Mouse (Mus musculus) MEL (cell line): ENCODE data around the gene Gpr3. TPM values are rescaled to one million over a fixed set of nuclear protein-coding genes. Genes with fewer than 3 reads are reported as not detected.

Source experiments
- DNase-seq: peaks from one replicate; pipeline ENCODE4 v3.0.0; 2011; ENCODE audit warnings: low read depth, low spot score
- H3K27ac ChIP-seq: 2 replicates; pipeline ENCODE4 v1.5.1; 2012; ENCODE audit warnings: low read depth, mild to moderate bottlenecking, control low read depth, low read length, moderate library complexity; ENCODE audit not compliant: control insufficient read depth
- H3K27me3 ChIP-seq, 2 experiments: fragments of 150-350 bp in 1 of 2; sonication (generic) in 1 of 2; 2 replicates each; pipeline ENCODE4 v1.6.1; 2012; ENCODE audit warnings: low read length in 2 of 2, mild to moderate bottlenecking in 2 of 2, improper control_type of control experiment in 1 of 2, moderate library complexity in 1 of 2; ENCODE audit not compliant: insufficient read depth in 2 of 2, control insufficient read depth in 1 of 2
- H3K36me3 ChIP-seq, 2 experiments: 2 replicates each; pipeline ENCODE4 v1.6.1; 2012 to 2014; ENCODE audit warnings: low read length in 2 of 2, improper control_type of control experiment in 1 of 2, inconsistent platforms in 1 of 2, mild to moderate bottlenecking in 1 of 2; ENCODE audit not compliant: insufficient read depth in 2 of 2, control insufficient read depth in 1 of 2
- H3K4me1 ChIP-seq, 2 experiments: fragments of 150-350 bp in 1 of 2; sonication (generic) in 1 of 2; 2 replicates each; pipeline ENCODE4 v1.6.1; 2012; ENCODE audit warnings: low read length in 2 of 2, improper control_type of control experiment in 1 of 2, mild to moderate bottlenecking in 1 of 2; ENCODE audit not compliant: insufficient read depth in 2 of 2, control insufficient read depth in 1 of 2
- H3K4me3 ChIP-seq, 2 experiments: fragments of 150-350 bp in 1 of 2; sonication (generic) in 1 of 2; 2 replicates each; pipeline ENCODE4 v1.5.1; 2012; ENCODE audit warnings: low read depth in 2 of 2, low read length in 2 of 2, mild to moderate bottlenecking in 2 of 2, moderate library complexity in 2 of 2, control low read depth in 1 of 2, improper control_type of control experiment in 1 of 2; ENCODE audit not compliant: control insufficient read depth in 1 of 2, insufficient read depth in 1 of 2
- H3K79me2 ChIP-seq: 2 replicates; pipeline ENCODE4 v1.6.1; 2012; ENCODE audit warnings: mild to moderate bottlenecking, low read length, moderate library complexity; ENCODE audit not compliant: control insufficient read depth, poor library complexity, insufficient read depth
- H3K9ac ChIP-seq: 2 replicates; pipeline ENCODE4 v1.6.1; 2012; ENCODE audit warnings: low read depth, mild to moderate bottlenecking, control low read depth, low read length, moderate library complexity; ENCODE audit not compliant: control insufficient read depth, poor library complexity, severe bottlenecking
- H3K9me3 ChIP-seq: fragments of 150-350 bp; sonication (generic); replicated peaks from 2 replicates; pipeline ENCODE4 v1.6.1; 2012; ENCODE audit warnings: mild to moderate bottlenecking, low read length, improper control_type of control experiment, moderate library complexity; ENCODE audit not compliant: insufficient read depth
- CHD1 ChIP-seq: IDR thresholded peaks from 2 replicates; pipeline ENCODE4 v1.6.1; 2012; ENCODE audit warnings: low read depth, mild to moderate bottlenecking, inconsistent platforms, low read length, improper control_type of control experiment
- ETS1 ChIP-seq: IDR thresholded peaks from 2 replicates; pipeline ENCODE4 v1.6.1; 2012; ENCODE audit warnings: low read depth, mild to moderate bottlenecking, inconsistent platforms, low read length, improper control_type of control experiment, moderate library complexity
- GABPA ChIP-seq: IDR thresholded peaks from 2 replicates; pipeline ENCODE4 v1.6.1; 2012; ENCODE audit warnings: low read depth, mild to moderate bottlenecking, inconsistent platforms, low read length, improper control_type of control experiment, moderate library complexity
- JUND ChIP-seq: IDR thresholded peaks from 2 replicates; pipeline ENCODE4 v1.6.1; 2011; ENCODE audit warnings: low read depth, mild to moderate bottlenecking, improper control_type of control experiment, low read length
- KAT2A ChIP-seq: conservative IDR thresholded peaks from 2 replicates; pipeline ENCODE4 v1.6.1; 2012; ENCODE audit warnings: low read depth, low read length, improper control_type of control experiment, inconsistent platforms
- MAX ChIP-seq: IDR thresholded peaks from 2 replicates; pipeline ENCODE4 v1.6.1; 2011; ENCODE audit warnings: low read length, improper control_type of control experiment
- MAZ ChIP-seq: IDR thresholded peaks from 2 replicates; pipeline ENCODE4 v1.6.1; 2012; ENCODE audit warnings: low read depth, mild to moderate bottlenecking, inconsistent platforms, low read length, improper control_type of control experiment
- MXI1 ChIP-seq: IDR thresholded peaks from 2 replicates; pipeline ENCODE4 v1.6.1; 2011; ENCODE audit warnings: mild to moderate bottlenecking, low read depth, low read length, improper control_type of control experiment
- MYB ChIP-seq: IDR thresholded peaks from 2 replicates; pipeline ENCODE4 v1.6.1; 2011; ENCODE audit warnings: mild to moderate bottlenecking, low read depth, low read length, improper control_type of control experiment
- NELFE ChIP-seq: IDR thresholded peaks from 2 replicates; pipeline ENCODE4 v1.6.1; 2011; ENCODE audit warnings: low read depth, low read length, improper control_type of control experiment
- POLR2AphosphoS2 ChIP-seq: IDR thresholded peaks from 2 replicates; pipeline ENCODE4 v1.6.1; 2011; ENCODE audit warnings: low read length, improper control_type of control experiment
- POLR2AphosphoS5 ChIP-seq: IDR thresholded peaks from 2 replicates; pipeline ENCODE4 v1.6.1; 2012; ENCODE audit warnings: low read depth, borderline replicate concordance, mild to moderate bottlenecking, inconsistent platforms, low read length, moderate library complexity, mixed read lengths
- RAD21 ChIP-seq: IDR thresholded peaks from 2 replicates; pipeline ENCODE4 v1.6.1; 2011; ENCODE audit warnings: mild to moderate bottlenecking, low read depth, low read length, improper control_type of control experiment
- RCOR1 ChIP-seq: IDR thresholded peaks from 2 replicates; pipeline ENCODE4 v1.6.1; 2012; ENCODE audit warnings: low read depth, mild to moderate bottlenecking, inconsistent platforms, low read length, improper control_type of control experiment
- TBP ChIP-seq: IDR thresholded peaks from 2 replicates; pipeline ENCODE4 v1.8.0; 2011; ENCODE audit warnings: low read depth, low read length, improper control_type of control experiment
- TCF12 ChIP-seq: IDR thresholded peaks from 2 replicates; pipeline ENCODE4 v1.6.1; 2014; ENCODE audit warnings: low read depth, mild to moderate bottlenecking, inconsistent platforms, low read length, improper control_type of control experiment, moderate library complexity
- USF1 ChIP-seq: IDR thresholded peaks from 2 replicates; pipeline ENCODE4 v1.6.1; 2014; ENCODE audit warnings: low read depth, mild to moderate bottlenecking, inconsistent platforms, low read length, improper control_type of control experiment, moderate library complexity
- ZC3H11A ChIP-seq: IDR thresholded peaks from 2 replicates; pipeline ENCODE4 v1.6.1; 2012; ENCODE audit warnings: low read depth, mild to moderate bottlenecking, inconsistent platforms, low read length, improper control_type of control experiment
- ZKSCAN1 ChIP-seq: IDR thresholded peaks from 2 replicates; pipeline ENCODE4 v1.6.1; 2012; ENCODE audit warnings: low read depth, mild to moderate bottlenecking, inconsistent platforms, low read length, improper control_type of control experiment, moderate library complexity
- ZMIZ1 ChIP-seq: IDR thresholded peaks from 2 replicates; pipeline ENCODE4 v1.6.1; 2012; ENCODE audit warnings: low read depth, mild to moderate bottlenecking, inconsistent platforms, low read length, improper control_type of control experiment, moderate library complexity
- polyA plus RNA-seq, 2 experiments: library from polyadenylated mRNA; stranded (reverse) in 1 of 2; unstranded in 1 of 2; fragments of >175 nt in 1 of 2; fragments of >200 nt in 1 of 2; gene quantifications; 2 replicates each; pipeline versions ENCODE4 v1.2.1 to v1.2.4; 2012; ENCODE audit warnings: low replicate concordance in 2 of 2, low read depth in 1 of 2; ENCODE audit not compliant: insufficient read length in 2 of 2, insufficient read depth in 1 of 2, missing spikeins in 1 of 2
- total RNA-seq: library from RNA; depleted of rRNA; stranded (reverse); fragments of 300-350 nt; gene quantifications from 2 replicates; pipeline ENCODE4 v1.2.3, GENCODE M21; 2012

The Gpr3 gene
- total and polyA plus RNA-seq, 3 experiments, result 0.08 to 0.35 TPM; not detected in 1

DNA sequence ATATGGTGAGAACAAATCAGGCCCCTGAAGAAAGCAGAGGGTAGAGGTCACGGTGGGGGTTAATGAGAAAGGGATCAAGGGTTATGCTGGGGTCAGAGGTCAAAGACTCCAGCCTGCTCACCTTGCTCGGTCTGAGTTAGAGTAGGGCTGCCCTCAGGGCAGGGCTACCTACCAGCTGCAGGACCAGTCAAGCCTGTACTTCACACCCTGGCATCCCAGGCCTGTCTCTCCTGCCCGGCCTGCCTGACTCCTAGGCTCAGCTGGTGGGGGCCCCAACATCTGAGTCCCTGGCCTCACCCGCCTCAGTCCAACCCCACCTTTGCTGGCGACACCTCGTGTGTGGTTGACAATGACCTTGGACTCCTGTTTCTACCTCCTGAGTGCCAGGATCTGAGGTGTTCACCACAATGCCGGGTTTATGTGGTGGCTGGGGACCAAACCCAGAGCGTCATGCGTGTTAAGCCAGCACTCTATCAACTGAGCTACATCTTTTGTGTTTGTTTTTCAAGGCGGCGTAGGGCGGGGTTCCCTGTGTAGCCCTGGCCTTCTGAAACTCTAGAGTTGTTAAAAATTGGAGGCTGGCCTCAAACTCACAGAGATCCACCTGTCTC, 45.6 kb upstream of the Gpr3 start:
- Histone ChIP-seq H3K27ac (no peak overlapping the region), H3K4me3 (no peak overlapping the region), H3K4me1 (no peaks in the 10 kb centered on the region), H3K27me3 (no peaks in the 10 kb centered on the region), H3K36me3 (no peaks in the 10 kb centered on the region), H3K9me3 (no peaks in the 10 kb centered on the region), H3K79me2 (no peaks in the 10 kb centered on the region), H3K9ac (no peak overlapping the region)
- no peak for DNase-seq
- TF ChIP-seq MYB (no peak), POLR2AphosphoS2 (no peak)

DNA sequence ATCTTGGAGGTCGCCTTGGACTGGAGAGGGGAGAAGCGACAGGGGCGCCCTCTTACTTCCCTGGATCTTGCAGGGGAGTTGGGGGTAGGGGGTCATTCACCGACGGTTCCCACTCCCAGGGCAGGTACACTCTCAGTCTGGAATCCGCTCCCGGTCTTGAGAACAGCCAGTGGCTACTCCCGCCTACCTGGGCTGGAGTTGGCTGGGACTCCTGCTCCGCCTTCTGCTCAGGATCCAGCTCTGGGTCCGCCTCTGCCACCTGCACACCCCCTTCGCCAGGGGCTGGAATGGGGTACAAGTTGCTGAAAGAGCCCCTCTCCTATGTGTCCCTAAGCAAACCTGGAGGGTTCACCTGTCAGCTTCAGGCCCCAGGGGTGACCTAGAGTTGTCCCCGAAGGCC, 44.9 kb upstream of the Gpr3 start:
- Histone ChIP-seq H3K27me3 (no peaks in the 10 kb centered on the region), H3K4me3 (no peak overlapping the region), H3K9ac (no peak overlapping the region), H3K79me2 (no peaks in the 10 kb centered on the region), H3K27ac (no peak overlapping the region)
- TF ChIP-seq MXI1 (no peak), RAD21 (no peak), CHD1 (no peak), MAZ (no peak), ZMIZ1 (no peak), TCF12 (no peak), ZC3H11A (no peak), MAX (no peak), USF1 (no peak), NELFE (no peak), RCOR1 (no peak), GABPA (no peak), KAT2A (no peak), ZKSCAN1 (no peak), TBP (no peak), JUND (no peak), ETS1 (no peak), POLR2AphosphoS5 (no peak), POLR2AphosphoS2 (no peak)
- TF ChIP-seq, all 39 proteins: peak for 0
- H3K4me1 ChIP-seq, result no peaks in the 10 kb centered on the region
- no peak for DNase-seq
- no peaks in the 10 kb centered on the region for H3K9me3 ChIP-seq
- H3K36me3 ChIP-seq, result no peaks in the 10 kb centered on the region
